Mouse (Mus musculus) E14TG2a.4 (cell line): ENCODE data around the gene Cchcr1.

Source experiments
- CTCF ChIP-seq: conservative IDR thresholded peaks from 2 replicates; pipeline ENCODE4 v1.5.1; 2014; ENCODE audit warnings: low read length
- NANOG ChIP-seq: IDR thresholded peaks from 2 replicates; pipeline ENCODE4 v1.6.1; 2014; ENCODE audit warnings: borderline replicate concordance, low read length, mixed read lengths
- POU5F1 ChIP-seq: IDR thresholded peaks from 2 replicates; pipeline ENCODE4 v1.6.1; 2014; ENCODE audit warnings: low read length, borderline replicate concordance

- TF ChIP-seq CTCF (peak; percentile 39), POU5F1 (no peak), NANOG (no peak)
These were observed 3.8 kb upstream of the Cchcr1 start for GRCm38 (mm10) chr17:35512916-35513626.
